Mouse (Mus musculus) thymus, postnatal 4 days (tissue): ENCODE data around the gene Snx10.
"Not testable (repeated sequence)": the region's sequence is repeated elsewhere in the genome, so short reads cannot be mapped to it uniquely, and the experiment has no call there.

ENCODE experiments used
- DNase-seq: peaks from one replicate; pipeline ENCODE4 v3.0.0; 2021

Gene Snx10

GRCm38 (mm10) chr6:51523807-51524320 lies at the start of gene Snx10:
Snx10 (plus strand) TSS chr6:51523901.
- peak; percentile 69 for DNase-seq

- no peak for DNase-seq
Measured at GRCm38 (mm10) chr6:51479136-51479731, 44.5 kb upstream of the Snx10 start.

DNA sequence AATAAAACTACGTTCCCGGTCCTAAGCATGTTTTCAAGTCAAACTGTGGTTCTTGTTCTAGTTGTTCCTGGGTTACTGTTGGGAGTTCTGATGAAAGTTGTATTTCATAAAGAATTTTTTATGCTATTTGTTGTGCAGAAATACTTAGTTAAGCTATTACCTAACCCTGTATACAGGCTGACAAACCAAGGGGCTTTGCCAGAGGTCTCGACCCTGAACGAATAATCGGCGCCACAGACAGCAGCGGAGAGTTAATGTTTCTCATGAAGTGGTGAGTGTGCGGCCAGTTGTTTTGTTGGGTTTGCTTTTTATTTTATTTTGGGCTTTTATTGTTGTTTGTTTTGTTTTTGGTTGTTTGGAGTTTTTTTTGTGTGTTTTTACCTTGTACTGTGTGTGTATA lies 42.2 kb upstream of the Snx10 start:
- no peak for DNase-seq

- no peak for DNase-seq
Measured at GRCm38 (mm10) chr6:51483861-51484260, 39.8 kb upstream of the Snx10 start.

- not testable (repeated sequence) for DNase-seq
Measured at GRCm38 (mm10) chr6:51484556-51484955, 39.1 kb upstream of the Snx10 start.

GRCm38 (mm10) chr6:51485646-51486045 lies 38.1 kb upstream of the Snx10 start:
- no peak for DNase-seq

- peak; percentile 22 for DNase-seq
Measured at GRCm38 (mm10) chr6:51486076-51486710, 37.5 kb upstream of the Snx10 start.

DNA sequence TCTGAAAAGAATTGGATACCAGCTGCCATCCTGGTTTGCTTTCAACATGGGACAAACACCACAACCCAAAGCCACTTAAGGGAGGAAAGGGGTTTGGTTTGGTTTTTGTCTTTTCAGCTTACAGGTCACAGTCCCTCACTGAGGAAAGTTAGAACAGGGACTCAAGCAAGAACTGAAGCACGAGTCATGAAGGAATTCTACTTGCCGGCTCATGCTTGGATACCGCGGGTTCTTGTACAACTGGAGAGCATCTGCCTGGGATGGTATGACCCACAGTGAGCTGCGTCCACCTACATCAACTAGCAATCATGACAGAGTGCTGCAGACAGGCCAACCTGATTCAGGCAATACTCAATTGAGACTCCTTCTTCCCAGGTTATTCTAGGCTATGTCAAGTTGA lies 37.0 kb upstream of the Snx10 start:
- DNase-seq, result no peak

GRCm38 (mm10) chr6:51489787-51490186 lies 33.9 kb upstream of the Snx10 start:
- DNase-seq, result no peak

GRCm38 (mm10) chr6:51497321-51498111 lies 26.2 kb upstream of the Snx10 start:
- no peak for DNase-seq

GRCm38 (mm10) chr6:51505671-51506070 lies 18.0 kb upstream of the Snx10 start:
- DNase-seq, result no peak

DNA sequence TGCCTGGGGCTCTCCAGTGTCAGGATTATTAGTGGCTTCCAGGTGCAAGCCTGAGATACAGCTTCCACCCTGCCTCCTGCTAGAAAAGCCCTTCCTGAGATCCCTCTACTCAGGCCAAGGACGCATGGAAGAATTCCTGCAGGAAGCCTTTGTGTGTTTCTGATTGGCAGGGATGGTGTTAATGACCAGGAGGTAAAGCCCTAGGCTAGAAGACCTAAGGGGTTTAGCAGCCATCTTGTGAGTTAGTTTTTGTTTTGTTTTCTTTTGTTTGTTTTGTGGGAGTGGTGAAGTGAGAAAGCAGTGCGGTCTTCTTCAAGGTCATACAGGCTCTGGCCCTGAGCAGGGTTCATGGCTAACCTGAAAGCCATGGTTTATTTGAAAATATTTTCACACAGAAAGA lies 16.1 kb upstream of the Snx10 start:
- DNase-seq, result no peak

DNA sequence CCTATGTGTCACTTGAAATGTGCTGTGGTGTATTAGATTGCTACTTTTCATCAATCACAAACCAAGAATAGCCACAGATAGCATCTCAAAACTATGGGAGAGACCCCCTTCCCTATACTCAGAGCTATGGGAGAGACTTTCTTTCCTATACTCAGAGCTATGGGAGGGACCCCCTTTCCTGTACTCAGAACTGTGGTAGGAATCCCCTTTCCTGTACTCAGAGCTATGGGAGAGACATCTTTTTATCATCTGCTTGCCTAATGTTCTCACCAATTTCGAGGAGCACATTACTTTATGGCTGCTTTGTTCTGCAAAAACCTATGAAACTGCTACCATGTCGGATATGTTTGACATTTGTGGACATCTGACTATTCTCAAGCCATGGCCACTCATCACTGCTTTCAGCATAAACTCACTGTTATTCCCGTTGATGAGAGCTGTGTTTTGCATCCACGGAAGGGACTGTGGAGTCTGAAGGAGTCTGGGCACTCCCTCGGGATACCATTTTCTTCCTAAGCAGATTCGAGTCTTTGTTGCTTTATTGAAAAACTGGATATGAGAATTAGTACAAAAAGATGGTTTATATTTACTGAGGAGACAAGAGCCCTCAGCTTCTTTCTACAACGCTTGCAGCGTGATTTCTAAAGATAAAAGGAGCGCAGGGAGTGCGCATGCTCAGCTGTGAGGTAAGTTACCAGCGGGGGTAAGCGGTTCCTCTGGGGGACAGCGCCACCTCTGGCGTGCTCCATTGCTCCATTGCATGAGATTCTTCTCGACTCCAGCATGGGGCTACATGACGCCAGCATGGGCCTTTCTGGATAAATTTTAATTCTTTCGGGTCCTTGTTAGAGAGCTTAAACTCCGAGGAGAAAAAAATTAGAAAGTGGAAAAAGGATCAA lies 14.7 kb upstream of the Snx10 start:
- peak; percentile 92 for DNase-seq

- DNase-seq, result peak; percentile 82
Measured at GRCm38 (mm10) chr6:51510094-51510493, 13.6 kb upstream of the Snx10 start.

DNA sequence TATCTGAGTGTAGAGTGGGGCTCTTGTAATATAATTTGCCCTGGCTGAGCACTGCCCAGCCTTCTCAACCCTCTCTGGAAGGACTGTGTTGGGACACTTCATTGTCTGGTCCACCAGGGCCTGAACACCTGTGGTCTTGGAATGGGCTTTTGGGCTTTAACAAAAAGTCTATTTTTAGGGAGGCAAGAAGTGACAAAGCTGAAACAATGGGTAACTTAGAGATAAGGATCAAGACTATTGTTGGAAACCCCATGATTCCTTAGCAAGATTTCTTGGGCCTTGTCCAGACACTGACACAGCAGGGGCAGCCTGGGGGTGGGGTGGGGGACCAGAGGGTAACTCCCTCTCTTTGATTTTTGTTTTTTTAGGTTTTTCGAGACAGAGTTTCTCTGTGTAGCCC lies 12.8 kb upstream of the Snx10 start:
- no peak for DNase-seq

DNA sequence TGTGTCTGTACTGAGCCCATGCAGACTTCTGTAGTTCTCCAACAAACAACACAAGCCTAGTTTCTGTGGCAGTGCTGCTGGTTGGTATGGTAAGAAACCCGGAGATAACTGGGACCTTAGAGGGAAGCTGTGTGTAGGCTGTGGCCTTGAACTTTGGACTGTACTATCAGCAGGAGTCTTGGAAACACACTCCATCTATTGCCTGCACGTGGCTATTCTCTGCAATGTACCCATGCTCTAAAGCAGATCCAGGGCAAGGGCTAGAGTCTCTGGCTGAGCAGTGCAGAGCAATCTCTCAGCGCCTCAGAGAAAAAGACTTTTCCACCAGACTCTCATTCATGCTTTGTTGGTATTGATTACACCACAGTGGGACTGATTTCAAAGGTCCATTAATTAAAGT lies 10.0 kb upstream of the Snx10 start:
- DNase-seq, result no peak

GRCm38 (mm10) chr6:51514860-51515259 lies 8.8 kb upstream of the Snx10 start:
- DNase-seq, result no peak

DNA sequence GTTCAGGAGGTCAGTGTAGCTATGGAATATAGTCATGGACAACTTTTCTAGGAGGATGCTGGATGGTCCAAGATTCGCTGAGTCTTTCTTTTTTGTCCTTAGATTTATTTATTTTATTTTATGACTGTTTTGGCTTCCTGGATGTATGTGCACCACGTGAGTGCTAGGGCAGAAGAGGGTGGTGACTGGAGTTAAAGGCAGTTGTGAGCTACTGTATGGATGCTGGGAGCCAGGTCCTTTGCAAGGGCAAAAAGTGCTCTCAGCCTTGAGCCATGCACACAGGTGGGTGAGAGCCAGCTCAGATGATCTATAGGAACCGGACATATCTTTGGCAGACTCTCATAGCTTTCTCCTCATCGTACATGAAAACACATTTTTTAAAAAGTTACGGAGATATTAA lies 391 bp upstream of the Snx10 start:
- DNase-seq, result no peak

DNA sequence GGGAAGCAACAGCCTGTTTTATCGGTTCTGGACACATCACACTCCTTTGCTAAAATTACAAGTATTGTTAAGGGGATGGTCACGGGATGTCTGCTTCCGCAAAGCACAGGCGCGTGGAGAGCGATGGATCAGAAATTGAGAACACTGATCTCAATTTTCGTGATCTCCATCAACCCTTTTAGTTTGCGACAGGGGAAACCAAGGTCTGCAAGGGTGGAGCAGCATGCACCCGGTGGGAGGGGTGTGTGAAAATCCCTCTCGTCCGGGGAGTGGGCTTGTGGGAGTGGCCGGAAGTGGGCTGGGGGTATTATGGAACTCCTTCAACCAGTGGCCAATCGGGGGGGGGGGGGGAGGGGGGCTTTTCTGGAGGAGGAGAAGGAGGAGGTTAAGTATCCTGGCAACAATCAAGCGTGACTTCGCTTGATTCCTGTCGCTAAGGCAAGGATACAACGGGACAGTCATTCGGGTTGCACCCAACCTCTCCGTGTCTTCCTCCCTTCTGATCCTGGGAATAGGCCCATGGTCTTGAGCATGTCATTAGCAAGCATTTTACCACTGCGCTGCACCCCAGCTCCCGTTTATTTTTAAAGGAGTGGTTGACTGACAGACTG lies 725 bp downstream of the Snx10 start:
- DNase-seq, result peak; percentile 36

GRCm38 (mm10) chr6:51525001-51525400 lies 1.3 kb downstream of the Snx10 start:
- DNase-seq, result no peak

DNA sequence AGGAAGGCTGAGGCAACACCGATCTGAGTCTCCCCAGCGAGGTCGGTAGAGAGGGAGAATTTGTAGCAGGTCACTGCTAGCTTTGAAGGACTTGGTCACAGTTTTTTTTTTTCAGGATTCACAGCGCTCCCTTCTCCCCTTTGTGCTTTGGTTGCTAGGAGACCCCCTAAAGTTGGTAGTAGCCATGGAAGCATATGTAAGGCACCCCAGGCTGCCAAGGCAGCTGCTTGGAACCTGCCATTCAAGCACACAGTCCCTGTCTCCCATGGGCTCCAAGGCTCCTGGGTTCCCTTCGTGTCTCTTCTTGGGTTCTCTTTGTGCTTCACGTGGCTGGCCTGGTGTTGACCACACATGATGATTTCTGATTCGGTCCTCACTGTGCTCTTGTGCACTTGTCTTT lies 5.8 kb downstream of the Snx10 start:
- DNase-seq, result no peak

DNA sequence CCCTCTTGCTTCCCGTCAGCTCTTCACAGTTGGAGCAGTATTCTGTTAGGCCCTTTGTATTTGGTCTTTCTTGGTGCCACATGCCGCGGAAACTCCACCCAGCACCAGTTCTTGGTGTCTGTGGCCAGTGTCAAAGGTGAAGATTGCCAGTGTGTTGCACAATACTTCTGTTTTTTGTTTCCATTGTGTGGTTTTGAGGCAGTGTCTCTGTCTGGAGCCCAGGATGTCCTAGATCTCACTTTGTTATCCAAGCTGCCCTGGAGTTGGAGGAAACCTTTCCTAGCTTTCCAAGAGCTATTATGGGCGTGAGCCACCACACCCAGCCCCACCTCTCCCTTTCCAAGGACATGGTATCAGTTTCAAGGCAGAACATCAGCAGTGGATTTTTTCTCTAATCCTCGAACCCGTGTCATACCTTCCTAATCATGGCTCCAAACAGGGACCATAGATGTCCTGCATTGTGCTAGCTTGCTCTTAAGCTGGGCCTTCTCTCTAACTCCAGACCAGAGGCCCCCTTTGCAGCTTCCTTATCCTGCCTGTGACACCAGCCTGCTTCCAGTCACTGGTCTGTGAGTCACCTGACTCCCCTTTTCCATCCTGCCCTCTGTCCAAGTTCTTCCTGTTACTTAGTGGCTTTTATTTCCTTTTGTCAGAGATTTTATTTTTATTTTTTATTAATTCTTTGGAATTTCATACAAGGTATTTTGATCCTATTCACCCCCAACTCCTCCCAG lies 9.9 kb downstream of the Snx10 start:
- no peak for DNase-seq
